Mouse (Mus musculus) lung, postnatal 0 days (tissue): ENCODE measurements at regions not wholly inside any gene's neighbourhood (a gene's known extent, or its start where the extent isn't known, plus 50 kb on each side); places are given as distances from the start of the nearest gene placed in this dataset.

ENCODE experiments used
- ATAC-seq: fragments of 200-750 bp; cut with Nextera tagmentation; 2 replicates; pipeline ENCODE4 v1.8.0; 2017; ENCODE audit warnings: moderate library complexity
- DNase-seq: peaks from one replicate; pipeline ENCODE4 v3.0.0-alpha.2; 2016; ENCODE audit warnings: low spot score
- H3K27ac ChIP-seq: fragments of 300-500 bp; sonication (generic); 2 replicates; pipeline ENCODE4 v1.5.1; 2014; ENCODE audit warnings: antibody characterized with exemption, mild to moderate bottlenecking, low read length, mixed read lengths
- H3K27me3 ChIP-seq: fragments of 300-500 bp; sonication (generic); replicated peaks from 2 replicates; pipeline ENCODE4 v1.6.1; 2014; ENCODE audit warnings: low read length, mixed read lengths; ENCODE audit not compliant: insufficient read depth
- H3K36me3 ChIP-seq: fragments of 300-500 bp; sonication (generic); 2 replicates; pipeline ENCODE4 v1.6.1; 2014; ENCODE audit warnings: low read length, mixed read lengths; ENCODE audit not compliant: insufficient read depth
- H3K4me1 ChIP-seq: fragments of 300-500 bp; sonication (generic); 2 replicates; pipeline ENCODE4 v1.6.1; 2014; ENCODE audit warnings: antibody characterized with exemption, low read depth, low read length, mixed read lengths; ENCODE audit not compliant: insufficient read depth
- H3K4me2 ChIP-seq: fragments of 300-500 bp; sonication (generic); replicated peaks from 2 replicates; pipeline ENCODE4 v1.6.1; 2014; ENCODE audit warnings: low read depth, mild to moderate bottlenecking, low read length, moderate library complexity, mixed read lengths
- H3K4me3 ChIP-seq: fragments of 300-500 bp; sonication (generic); 2 replicates; pipeline ENCODE4 v1.5.1; 2014; ENCODE audit warnings: low read depth, low read length
- H3K9ac ChIP-seq: fragments of 300-500 bp; sonication (generic); replicated peaks from 2 replicates; pipeline ENCODE4 v1.6.1; 2014; ENCODE audit warnings: low read depth, mild to moderate bottlenecking
- H3K9me3 ChIP-seq: fragments of 300-500 bp; sonication (generic); 2 replicates; pipeline ENCODE4 v1.6.1; 2016; ENCODE audit warnings: low read length, mixed read lengths
- CTCF ChIP-seq: IDR thresholded peaks from 2 replicates; pipeline ENCODE4 v1.5.1; 2016; ENCODE audit warnings: antibody characterized with exemption, mild to moderate bottlenecking
- EP300 ChIP-seq: IDR thresholded peaks from 2 replicates; pipeline ENCODE4 v1.6.1; 2016; ENCODE audit warnings: antibody characterized with exemption, mild to moderate bottlenecking, control low read depth
- WGBS: fragments of 180-500 bp; shearing (Covaris S2); extraction: QIAGEN DNeasy Blood & Tissue Kit; methylation state at CpG from one replicate; pipeline ENCODE4 v1.1.7; 2014; 5-methylcytosine and 5-hydroxymethylcytosine counted together

DNA sequence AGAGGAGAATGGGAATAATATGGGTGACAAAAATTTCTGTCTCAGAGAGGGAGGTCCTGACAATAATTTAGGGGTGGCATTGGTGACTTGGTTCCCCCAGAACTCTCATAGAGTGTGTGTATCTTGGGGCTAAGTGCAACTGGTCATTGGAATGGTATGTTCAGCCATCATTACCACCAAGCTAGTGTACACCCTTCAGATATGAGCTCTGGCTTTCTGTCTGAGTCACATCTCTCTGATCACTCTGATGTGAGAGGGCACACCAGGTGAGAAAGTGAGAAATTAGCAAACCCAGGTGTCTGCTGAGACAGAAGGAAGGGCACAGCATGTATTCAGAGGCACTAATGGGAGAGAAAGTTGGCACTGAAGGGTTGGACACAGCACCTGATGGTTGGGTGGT is 642.8 kb downstream of the Zfp706 start:
- Histone ChIP-seq H3K27ac (no peak overlapping the region), H3K4me2 (no peak overlapping the region), H3K27me3 (no peaks in the 10 kb centered on the region), H3K9me3 (no peaks in the 10 kb centered on the region), H3K9ac (no peak overlapping the region), H3K36me3 (no peaks in the 10 kb centered on the region), H3K4me1 (peaks cover 8% of the 10 kb centered on the region; the same call in 1 of the 2 replicates), H3K4me3 (no peak overlapping the region)
- TF ChIP-seq CTCF (no peak), EP300 (peak; percentile 58)
- ATAC-seq: peak; percentile 43; the same call in 1 of the 2 replicates
- DNase-seq: no peak

DNA sequence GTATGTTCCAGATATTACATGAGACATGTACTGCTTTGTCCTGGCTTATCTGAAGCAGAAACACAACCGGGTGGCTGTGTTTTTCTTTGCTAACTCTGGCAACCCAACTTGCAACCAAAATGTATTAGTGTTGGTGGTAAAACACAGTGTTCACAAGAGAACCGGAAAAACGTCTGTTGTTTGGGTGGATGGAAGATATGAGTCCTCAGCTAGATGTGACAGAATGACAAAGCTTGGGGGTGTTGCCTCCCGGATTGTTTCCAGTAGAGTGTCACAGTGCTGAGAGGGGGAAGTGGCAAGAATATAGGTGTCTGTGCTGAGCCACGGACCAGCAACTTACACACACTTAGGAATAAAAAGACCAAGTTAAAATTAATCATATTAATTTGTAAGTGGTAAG is 643.5 kb downstream of the Zfp706 start:
- H3K36me3 ChIP-seq: no peaks in the 10 kb centered on the region
- no peaks in the 10 kb centered on the region for H3K9me3 ChIP-seq
- H3K27me3 ChIP-seq: no peaks in the 10 kb centered on the region
- no peak overlapping the region for H3K4me3 ChIP-seq
- ATAC-seq (peak; percentile 40), DNase-seq (peak; percentile 57)
- H3K4me2 ChIP-seq: no peak overlapping the region
- no peak overlapping the region for H3K9ac ChIP-seq
- WGBS: 41% methylated on average over 5 of the region's 5 CpGs
- H3K4me1 ChIP-seq: peaks cover 8% of the 10 kb centered on the region; the same call in 1 of the 2 replicates
- TF ChIP-seq CTCF (no peak), EP300 (peak; percentile 93)
- no peak overlapping the region for H3K27ac ChIP-seq

DNA sequence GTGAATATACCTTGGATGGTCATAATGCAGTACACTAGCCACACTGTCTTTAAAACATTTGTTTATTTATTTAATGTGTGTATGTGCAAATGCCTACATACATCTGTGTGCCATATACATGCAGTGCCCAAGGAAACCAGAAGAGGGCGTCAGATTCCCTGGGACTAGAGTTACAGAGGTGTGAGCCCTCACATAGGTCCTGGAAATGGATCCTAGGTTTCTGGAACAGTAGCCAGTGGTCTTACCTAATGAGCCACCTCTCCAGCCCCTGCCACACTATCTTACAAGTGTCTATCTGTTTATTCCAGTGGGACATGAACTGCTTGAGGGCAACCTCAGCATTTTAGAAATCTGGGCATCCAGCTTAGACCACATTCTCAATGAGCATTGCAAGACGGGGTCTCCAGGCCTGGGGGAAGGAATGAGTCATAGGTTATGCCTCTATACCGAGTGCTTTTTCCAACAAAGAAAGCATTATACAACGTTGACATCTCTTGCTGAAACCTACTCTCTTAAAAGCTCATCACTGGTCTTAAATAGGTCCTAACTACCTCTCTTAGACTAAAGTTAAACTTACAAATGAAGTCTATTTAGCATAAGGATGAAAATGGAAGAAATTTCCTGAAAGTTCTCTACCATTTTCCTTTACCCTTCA is 644.5 kb downstream of the Zfp706 start:
- no peak for DNase-seq
- H3K4me2 ChIP-seq: no peak overlapping the region
- no peak overlapping the region for H3K27ac ChIP-seq

DNA sequence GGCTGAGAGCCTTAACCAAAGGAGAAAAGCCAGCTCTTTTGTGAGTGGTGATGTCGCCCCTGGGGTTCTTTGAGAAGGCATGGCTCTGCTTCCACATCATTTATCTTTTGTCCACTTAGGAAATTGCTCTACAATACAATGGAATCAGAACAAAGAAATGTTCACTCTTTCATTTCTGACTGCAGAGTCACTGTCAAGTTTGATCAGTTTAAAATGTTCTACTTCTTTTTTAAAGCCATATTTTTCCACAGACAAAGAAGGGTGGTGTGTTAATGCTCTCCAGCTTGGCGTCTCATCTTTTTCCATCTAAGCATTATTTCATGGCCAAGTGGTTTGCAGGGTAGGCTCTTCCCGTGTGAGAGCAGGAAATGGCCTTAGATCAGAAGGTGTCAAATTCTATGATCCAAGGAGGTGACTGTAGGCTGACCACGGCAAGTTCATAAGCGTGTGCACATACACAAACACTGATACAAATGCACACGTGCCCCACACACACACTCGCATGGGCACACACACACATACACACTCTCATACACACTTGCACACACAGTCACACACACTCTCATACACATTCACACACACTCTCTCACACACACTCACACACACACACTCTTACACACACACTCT is 645.9 kb downstream of the Zfp706 start:
- no peak for DNase-seq

More for the DNA sequence above, 644.5 kb downstream of the Zfp706 start:
- 65% methylated on average over 4 of the region's 4 CpGs for WGBS
- no peaks in the 10 kb centered on the region for H3K27me3 ChIP-seq
- ATAC-seq: no peak
- no peaks in the 10 kb centered on the region for H3K9me3 ChIP-seq
- no peaks in the 10 kb centered on the region for H3K36me3 ChIP-seq
- no peak overlapping the region for H3K9ac ChIP-seq
- H3K4me3 ChIP-seq: no peak overlapping the region
- TF ChIP-seq CTCF: peak; percentile 33; the same call in 1 of the 2 replicates
- no peak for TF ChIP-seq EP300
- peaks cover 8% of the 10 kb centered on the region; the same call in 1 of the 2 replicates for H3K4me1 ChIP-seq

DNA sequence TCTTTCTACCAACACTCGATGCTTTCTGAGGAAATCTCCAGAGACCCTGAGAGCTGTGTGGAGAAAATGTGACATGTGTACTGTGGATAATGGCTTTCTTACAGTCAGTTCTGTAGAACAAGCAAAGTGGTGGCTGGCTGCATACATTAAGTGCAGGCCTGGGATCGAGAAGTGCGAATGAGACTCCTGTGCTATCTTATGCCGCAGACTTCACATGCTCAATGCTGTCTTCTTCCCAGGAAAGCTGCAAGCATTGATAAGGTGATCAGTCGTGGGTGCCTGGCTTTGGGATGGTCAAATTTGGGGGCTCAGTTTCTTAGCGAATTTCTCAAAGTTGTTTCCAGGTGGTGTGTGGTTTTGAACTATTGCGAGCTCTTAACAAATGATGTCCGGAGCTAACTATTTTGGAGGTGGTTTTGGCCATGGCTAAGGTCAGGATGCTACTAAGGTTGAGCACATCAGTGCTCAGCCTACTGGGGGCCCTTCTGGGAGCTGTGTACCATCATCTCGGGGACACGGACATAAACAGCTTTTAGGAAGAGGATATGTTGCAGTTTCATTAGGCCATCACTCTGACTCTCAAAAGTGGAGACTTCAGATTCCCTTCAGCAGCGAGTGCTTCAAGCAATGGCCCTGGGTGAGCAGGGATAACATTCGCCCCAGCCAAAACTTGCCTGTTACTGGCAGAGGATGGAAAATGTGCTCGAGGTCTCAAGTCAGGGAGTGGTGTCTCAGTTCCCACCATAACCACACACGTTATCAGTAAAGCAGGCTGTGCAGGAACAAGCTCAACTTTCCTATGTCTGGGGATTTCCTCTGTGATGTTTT is 646.7 kb downstream of the Zfp706 start:
- Histone ChIP-seq H3K4me3 (no peak overlapping the region), H3K27ac (no peak overlapping the region), H3K9ac (no peak overlapping the region), H3K9me3 (no peaks in the 10 kb centered on the region), H3K4me2 (no peak overlapping the region), H3K27me3 (no peaks in the 10 kb centered on the region), H3K36me3 (no peaks in the 10 kb centered on the region), H3K4me1 (peaks cover 8% of the 10 kb centered on the region; the same call in 1 of the 2 replicates)
- ATAC-seq (peak; percentile 54), DNase-seq (no peak)
- 58% methylated on average over 14 of the region's 14 CpGs for WGBS
- TF ChIP-seq EP300 (no peak), CTCF (no peak)

More for the DNA sequence above, 645.9 kb downstream of the Zfp706 start:
- Histone ChIP-seq H3K4me1 (peaks cover 8% of the 10 kb centered on the region; the same call in 1 of the 2 replicates), H3K36me3 (no peaks in the 10 kb centered on the region), H3K27ac (no peak overlapping the region), H3K9me3 (no peaks in the 10 kb centered on the region), H3K9ac (no peak overlapping the region), H3K4me3 (no peak overlapping the region), H3K27me3 (no peaks in the 10 kb centered on the region), H3K4me2 (no peak overlapping the region)
- 30% methylated on average over 7 of the region's 7 CpGs for WGBS
- TF ChIP-seq EP300 (no peak), CTCF (no peak)
- ATAC-seq: no peak; the same call in 1 of the 2 replicates

DNA sequence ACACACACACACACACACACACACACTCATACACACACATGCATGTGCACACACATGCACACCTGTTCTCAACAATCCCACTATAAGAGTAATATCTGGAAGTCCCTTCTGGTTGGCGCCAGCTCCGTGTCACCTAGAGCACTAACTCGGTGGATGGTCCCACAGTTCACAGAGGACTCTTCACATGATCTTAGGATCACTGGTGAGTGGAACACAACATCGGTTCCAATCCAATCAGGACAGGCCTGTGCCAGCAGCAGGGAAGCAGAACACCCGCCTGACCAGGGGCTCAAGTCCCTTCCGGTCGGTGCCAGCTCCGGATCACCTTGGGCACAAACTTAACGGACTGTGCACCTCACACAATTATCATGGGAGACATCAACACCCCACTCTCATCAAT is 651.7 kb downstream of the Zfp706 start:
- ATAC-seq (no peak), DNase-seq (no peak)
- Histone ChIP-seq H3K9ac (no peak overlapping the region), H3K4me3 (no peak overlapping the region), H3K9me3 (no peaks in the 10 kb centered on the region), H3K27me3 (no peaks in the 10 kb centered on the region), H3K4me2 (no peak overlapping the region), H3K36me3 (no peaks in the 10 kb centered on the region), H3K27ac (no peak overlapping the region), H3K4me1 (peaks cover 3% of the 10 kb centered on the region; the same call in 1 of the 2 replicates)
- TF ChIP-seq EP300 (no peak), CTCF (no peak)
- whole genome bisulfite sequencing: 96% methylated on average over 9 of the region's 9 CpGs
